Mouse (Mus musculus) heart, postnatal 0 days (tissue): ENCODE data around the gene Tspyl3. TPM values are rescaled to one million over a fixed set of nuclear protein-coding genes. Genes with fewer than 3 reads are reported as not detected.
A peak's percentile ranks its signal among the peaks of the same experiment; 100 is the strongest.

Experiments used
- ATAC-seq: fragments of 200-750 bp; cut with Nextera tagmentation; 2 replicates; pipeline ENCODE4 v1.8.0; 2017; ENCODE audit warnings: low read depth, moderate number of reproducible peaks, moderate library complexity; ENCODE audit not compliant: insufficient read depth
- DNase-seq: peaks from one replicate; pipeline ENCODE4 v3.0.0-alpha.2; 2016; ENCODE audit warnings: low spot score
- H3K27ac ChIP-seq: fragments of 300-500 bp; sonication (generic); 2 replicates; pipeline ENCODE4 v1.5.1; 2014; ENCODE audit warnings: low read depth, mild to moderate bottlenecking
- H3K27me3 ChIP-seq: fragments of 300-500 bp; sonication (generic); 2 replicates; pipeline ENCODE4 v1.6.1; 2014; ENCODE audit warnings: low read length, mixed read lengths; ENCODE audit not compliant: control insufficient read depth, insufficient read depth
- H3K36me3 ChIP-seq: fragments of 300-500 bp; sonication (generic); replicated peaks from 2 replicates; pipeline ENCODE4 v1.6.1; 2014; ENCODE audit warnings: low read length, mixed read lengths; ENCODE audit not compliant: control insufficient read depth, insufficient read depth
- H3K4me1 ChIP-seq: fragments of 300-500 bp; sonication (generic); 2 replicates; pipeline ENCODE4 v1.6.1; 2014; ENCODE audit warnings: antibody characterized with exemption; ENCODE audit not compliant: control insufficient read depth, insufficient read depth
- H3K4me2 ChIP-seq: fragments of 300-500 bp; sonication (generic); 2 replicates; pipeline ENCODE4 v1.6.1; 2014; ENCODE audit warnings: low read depth, mild to moderate bottlenecking, low read length, moderate library complexity
- H3K4me3 ChIP-seq: fragments of 300-500 bp; sonication (generic); 2 replicates; pipeline ENCODE4 v1.5.1; 2014; ENCODE audit warnings: low read depth, low read length
- H3K9ac ChIP-seq: fragments of 300-500 bp; sonication (generic); replicated peaks from 2 replicates; pipeline ENCODE4 v1.6.1; 2014; ENCODE audit warnings: low read depth, low read length, mixed read lengths
- H3K9me3 ChIP-seq: fragments of 300-500 bp; sonication (generic); replicated peaks from 2 replicates; pipeline ENCODE4 v1.6.1; 2016; ENCODE audit warnings: low read length; ENCODE audit not compliant: control insufficient read depth
- CTCF ChIP-seq: IDR thresholded peaks from 2 replicates; pipeline ENCODE4 v1.5.1; 2016; ENCODE audit warnings: antibody characterized with exemption, control low read depth, low read depth
- EP300 ChIP-seq: IDR thresholded peaks from 2 replicates; pipeline ENCODE4 v1.6.1; 2016; ENCODE audit warnings: antibody characterized with exemption, low read depth
- WGBS: fragments of 180-500 bp; shearing (Covaris S2); extraction: QIAGEN DNeasy Blood & Tissue Kit; methylation state at CpG from one replicate; pipeline ENCODE4 v1.1.7; 2014; 5-methylcytosine and 5-hydroxymethylcytosine counted together
- polyA plus RNA-seq: library from polyadenylated mRNA; unstranded; fragments of >200 nt; fragmentation: Nextera tagmentation; extraction: Ambion mirVana; gene quantifications from 2 replicates; pipeline ENCODE4 v1.2.1, GENCODE M21; 2015
- total RNA-seq: library from RNA; depleted of rRNA; stranded (reverse); fragments of >200 nt; gene quantifications from 2 replicates; pipeline ENCODE4 v1.2.3, GENCODE M21; 2014; ENCODE audit warnings: low replicate concordance

Gene Tspyl3
- total and polyA plus RNA-seq, 2 experiments from 2014 or later = 0.95 to 2.7 TPM

- TF ChIP-seq CTCF (no peak), EP300 (no peak)
- 0 out of 2 replicates have a peak overlapping the region, but pooled peaks have one; percentile 22 for H3K9ac ChIP-seq
- WGBS = 52% methylated on average over 2 of the region's 2 CpGs
- ATAC-seq = no peak
- H3K4me1 ChIP-seq = peaks cover 26% of the 10 kb centered on the region
- no peak overlapping the region for H3K4me3 ChIP-seq
- peaks cover 26% of the 10 kb centered on the region for H3K36me3 ChIP-seq
- H3K27ac ChIP-seq = no peak overlapping the region
- H3K9me3 ChIP-seq = no peaks in the 10 kb centered on the region
- no peaks in the 10 kb centered on the region for H3K27me3 ChIP-seq
- DNase-seq = no peak
- 0 out of 2 replicates have a peak overlapping the region, but pooled peaks have one; percentile 76 for H3K4me2 ChIP-seq
Observed at GRCm38 (mm10) chr2:153238406-153238805, 13.2 kb upstream of the Tspyl3 start.

- H3K9me3 ChIP-seq = no peaks in the 10 kb centered on the region
- 68% methylated on average over 4 of the region's 4 CpGs for WGBS
- DNase-seq (no peak), ATAC-seq (no peak)
- H3K4me2 ChIP-seq = no peak overlapping the region
- H3K4me1 ChIP-seq = peaks cover 26% of the 10 kb centered on the region
- no peak overlapping the region for H3K27ac ChIP-seq
- no peak for TF ChIP-seq EP300
- no peak for TF ChIP-seq CTCF
- 0 out of 2 replicates have a peak overlapping the region, but pooled peaks have one; percentile 22 for H3K9ac ChIP-seq
- H3K4me3 ChIP-seq = no peak overlapping the region
- peaks cover 30% of the 10 kb centered on the region for H3K36me3 ChIP-seq
- no peaks in the 10 kb centered on the region for H3K27me3 ChIP-seq
Observed at GRCm38 (mm10) chr2:153237891-153238290, 12.7 kb upstream of the Tspyl3 start.

- Histone ChIP-seq H3K4me2 (no peak overlapping the region), H3K9ac (no peak overlapping the region), H3K4me3 (no peak overlapping the region), H3K36me3 (peaks cover 37% of the 10 kb centered on the region), H3K4me1 (peaks cover 22% of the 10 kb centered on the region), H3K27me3 (no peaks in the 10 kb centered on the region), H3K9me3 (no peaks in the 10 kb centered on the region), H3K27ac (no peak overlapping the region)
- TF ChIP-seq EP300 (no peak), CTCF (no peak)
- ATAC-seq = no peak
- DNase-seq = no peak
- WGBS = 71% methylated on average over 4 of the region's 4 CpGs
Observed at GRCm38 (mm10) chr2:153237193-153237592, 12.0 kb upstream of the Tspyl3 start.

DNA sequence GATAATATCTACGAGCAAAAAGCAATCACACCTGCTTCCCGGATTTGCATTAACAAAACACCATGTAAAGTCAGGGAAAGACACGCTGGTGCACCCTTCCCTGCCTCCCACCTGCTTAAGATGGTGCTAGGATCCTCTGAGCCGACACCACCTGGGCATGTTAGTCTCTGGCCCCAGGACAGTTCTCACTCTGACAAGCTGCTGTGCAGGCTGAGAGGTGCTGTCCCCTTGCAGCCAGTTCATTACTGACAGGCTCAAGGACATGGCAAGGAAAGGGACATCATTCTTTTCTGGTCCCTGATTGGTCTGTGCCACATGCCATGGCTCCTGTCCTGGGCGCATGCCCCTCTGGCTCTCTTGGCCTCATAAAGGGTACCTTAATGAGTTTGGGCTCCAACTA lies 3.3 kb upstream of the Tspyl3 start:
- TF ChIP-seq EP300 (no peak), CTCF (no peak)
- DNase-seq (no peak), ATAC-seq (0 out of 2 replicates have a peak, but pooled peaks have one; percentile 33)
- Histone ChIP-seq H3K9me3 (no peaks in the 10 kb centered on the region), H3K4me2 (no peak overlapping the region), H3K4me3 (no peak overlapping the region), H3K4me1 (peaks cover 11% of the 10 kb centered on the region), H3K9ac (no peak overlapping the region), H3K36me3 (peaks cover 46% of the 10 kb centered on the region), H3K27me3 (no peaks in the 10 kb centered on the region), H3K27ac (0 out of 2 replicates have a peak overlapping the region, but pooled peaks have one; percentile 15)
- WGBS = 70% methylated on average over 5 of the region's 5 CpGs

GRCm38 (mm10) chr2:153227959-153228358 lies 2.7 kb upstream of the Tspyl3 start:
- 64% methylated on average over 4 of the region's 4 CpGs for WGBS
- Histone ChIP-seq H3K4me2 (no peak overlapping the region), H3K36me3 (peaks cover 41% of the 10 kb centered on the region), H3K27ac (no peak overlapping the region), H3K9ac (no peak overlapping the region), H3K4me3 (no peak overlapping the region), H3K27me3 (no peaks in the 10 kb centered on the region), H3K4me1 (peaks cover 11% of the 10 kb centered on the region), H3K9me3 (no peaks in the 10 kb centered on the region)
- DNase-seq (no peak), ATAC-seq (no peak)
- no peak for TF ChIP-seq CTCF
- no peak for TF ChIP-seq EP300

DNA sequence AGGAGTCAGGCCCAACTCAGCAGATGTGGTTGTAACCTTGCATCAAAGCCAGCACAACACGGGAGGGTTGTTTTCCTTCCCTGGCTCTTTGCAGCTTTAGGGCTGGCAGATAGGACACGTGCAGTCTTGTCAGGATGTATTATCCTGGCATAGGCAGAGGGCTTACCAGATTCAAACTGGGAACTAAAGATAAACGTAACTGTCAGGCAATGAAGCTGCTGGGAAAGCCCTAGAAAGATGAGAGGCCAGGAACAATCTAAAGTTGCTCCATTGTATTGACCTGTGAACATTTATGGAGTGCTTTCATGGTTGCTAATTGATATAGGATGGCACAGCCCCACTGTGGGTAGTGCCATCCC lies 333 bp upstream of the Tspyl3 start:
- TF ChIP-seq CTCF (no peak), EP300 (no peak)
- DNase-seq (no peak), ATAC-seq (peak; percentile 21; the same call in 1 of the 2 replicates)
- H3K36me3 ChIP-seq = peaks cover 17% of the 10 kb centered on the region
- peak overlapping the region; percentile 75 for H3K4me3 ChIP-seq
- H3K9ac ChIP-seq = peak overlapping the region; percentile 77
- peak overlapping the region; percentile 90 for H3K4me2 ChIP-seq
- WGBS = 9% methylated on average over 3 of the region's 3 CpGs
- H3K4me1 ChIP-seq = peaks cover 11% of the 10 kb centered on the region
- H3K27me3 ChIP-seq = no peaks in the 10 kb centered on the region
- H3K27ac ChIP-seq = no peak overlapping the region
- H3K9me3 ChIP-seq = no peaks in the 10 kb centered on the region
